Mouse (Mus musculus) midbrain, embryonic 15.5 days (tissue): ENCODE measurements at regions not wholly inside any gene's neighbourhood (a gene's known extent, or its start where the extent isn't known, plus 50 kb on each side); places are given as distances from the start of the nearest gene placed in this dataset.
A peak's percentile ranks its signal among the peaks of the same experiment; 100 is the strongest.

ENCODE experiments used
- ATAC-seq: fragments of 200-750 bp; cut with Nextera tagmentation; replicated peaks from 2 replicates; pipeline ENCODE4 v1.8.0; 2017; ENCODE audit warnings: moderate TSS enrichment
- H3K27ac ChIP-seq: fragments of 300-500 bp; sonication (generic); 2 replicates; pipeline ENCODE4 v1.5.1; 2015; ENCODE audit warnings: mild to moderate bottlenecking, inconsistent platforms
- H3K27me3 ChIP-seq: fragments of 300-500 bp; sonication (generic); replicated peaks from 2 replicates; pipeline ENCODE4 v1.6.1; 2015; ENCODE audit warnings: inconsistent platforms
- H3K36me3 ChIP-seq: fragments of 300-500 bp; sonication (generic); replicated peaks from 2 replicates; pipeline ENCODE4 v1.6.1; 2015; ENCODE audit warnings: inconsistent platforms
- H3K4me1 ChIP-seq: fragments of 300-500 bp; sonication (generic); 2 replicates; pipeline ENCODE4 v1.6.1; 2015; ENCODE audit warnings: inconsistent platforms
- H3K4me2 ChIP-seq: fragments of 300-500 bp; sonication (generic); 2 replicates; pipeline ENCODE4 v1.6.1; 2015; ENCODE audit warnings: inconsistent platforms, mild to moderate bottlenecking, moderate library complexity
- H3K4me3 ChIP-seq: fragments of 300-500 bp; sonication (generic); 2 replicates; pipeline ENCODE4 v1.5.1; 2015; ENCODE audit warnings: mild to moderate bottlenecking, inconsistent platforms
- H3K9ac ChIP-seq: fragments of 300-500 bp; sonication (generic); 2 replicates; pipeline ENCODE4 v1.6.1; 2015; ENCODE audit warnings: mild to moderate bottlenecking, inconsistent platforms
- H3K9me3 ChIP-seq: fragments of 300-500 bp; sonication (generic); 2 replicates; pipeline ENCODE4 v1.6.1; 2016; ENCODE audit warnings: inconsistent platforms
- WGBS: fragments of 180-500 bp; shearing (Covaris S2); methylation state at CpG from one replicate; pipeline ENCODE4 v1.1.7; 2015; ENCODE audit warnings: mixed read lengths; 5-methylcytosine and 5-hydroxymethylcytosine counted together

DNA sequence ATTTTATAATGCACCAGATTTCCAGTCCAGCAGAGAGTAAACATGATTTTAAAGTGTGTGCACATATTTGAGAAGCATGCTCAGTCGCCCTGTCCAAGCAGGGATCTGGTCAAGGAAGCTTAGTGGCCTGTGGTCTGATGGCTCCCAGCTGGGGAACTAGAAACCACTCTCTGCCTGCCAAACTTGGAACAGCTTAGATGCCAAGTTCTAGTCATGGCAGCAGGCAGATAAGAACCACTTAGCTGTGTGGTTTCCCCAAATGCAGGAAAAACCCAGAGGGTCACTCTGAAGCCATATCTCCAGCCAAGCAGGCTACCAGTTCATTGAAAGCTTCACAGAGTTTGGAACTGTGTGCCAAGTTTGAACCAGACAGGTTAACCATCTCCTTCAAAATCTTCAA is 86.1 kb downstream of the Fam114a2 start:
- Histone ChIP-seq H3K27ac (no peak overlapping the region), H3K27me3 (no peaks in the 10 kb centered on the region), H3K4me2 (no peak overlapping the region), H3K4me3 (no peak overlapping the region), H3K9me3 (no peaks in the 10 kb centered on the region), H3K36me3 (no peaks in the 10 kb centered on the region), H3K9ac (no peak overlapping the region), H3K4me1 (no peaks in the 10 kb centered on the region)
- ATAC-seq = no peak
- 76% methylated on average over 1 of the region's 1 CpGs for WGBS

DNA sequence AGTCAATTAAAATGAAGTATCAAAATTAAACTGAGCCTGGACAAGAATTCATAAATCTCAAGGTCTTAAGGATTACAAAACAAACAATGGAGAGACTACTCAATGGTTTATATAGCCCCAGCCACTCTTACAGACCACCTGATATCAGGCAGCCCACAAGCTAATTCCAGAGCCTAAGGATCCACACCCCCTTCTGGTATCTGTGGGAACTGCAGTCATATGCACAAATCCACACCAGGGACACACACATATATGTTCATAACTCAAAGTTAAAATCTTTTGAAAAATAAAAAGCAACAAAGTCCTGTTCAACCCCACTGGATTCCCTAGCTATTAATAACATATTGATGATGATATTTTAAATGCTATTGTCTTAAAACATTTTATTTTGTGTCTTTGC is 86.5 kb downstream of the Fam114a2 start:
- no peak overlapping the region for H3K4me2 ChIP-seq
- no peaks in the 10 kb centered on the region for H3K4me1 ChIP-seq
- no peak overlapping the region for H3K4me3 ChIP-seq
- H3K27me3 ChIP-seq = no peaks in the 10 kb centered on the region
- no peaks in the 10 kb centered on the region for H3K36me3 ChIP-seq
- no peaks in the 10 kb centered on the region for H3K9me3 ChIP-seq
- no peak for ATAC-seq
- no peak overlapping the region for H3K27ac ChIP-seq
- H3K9ac ChIP-seq = no peak overlapping the region

DNA sequence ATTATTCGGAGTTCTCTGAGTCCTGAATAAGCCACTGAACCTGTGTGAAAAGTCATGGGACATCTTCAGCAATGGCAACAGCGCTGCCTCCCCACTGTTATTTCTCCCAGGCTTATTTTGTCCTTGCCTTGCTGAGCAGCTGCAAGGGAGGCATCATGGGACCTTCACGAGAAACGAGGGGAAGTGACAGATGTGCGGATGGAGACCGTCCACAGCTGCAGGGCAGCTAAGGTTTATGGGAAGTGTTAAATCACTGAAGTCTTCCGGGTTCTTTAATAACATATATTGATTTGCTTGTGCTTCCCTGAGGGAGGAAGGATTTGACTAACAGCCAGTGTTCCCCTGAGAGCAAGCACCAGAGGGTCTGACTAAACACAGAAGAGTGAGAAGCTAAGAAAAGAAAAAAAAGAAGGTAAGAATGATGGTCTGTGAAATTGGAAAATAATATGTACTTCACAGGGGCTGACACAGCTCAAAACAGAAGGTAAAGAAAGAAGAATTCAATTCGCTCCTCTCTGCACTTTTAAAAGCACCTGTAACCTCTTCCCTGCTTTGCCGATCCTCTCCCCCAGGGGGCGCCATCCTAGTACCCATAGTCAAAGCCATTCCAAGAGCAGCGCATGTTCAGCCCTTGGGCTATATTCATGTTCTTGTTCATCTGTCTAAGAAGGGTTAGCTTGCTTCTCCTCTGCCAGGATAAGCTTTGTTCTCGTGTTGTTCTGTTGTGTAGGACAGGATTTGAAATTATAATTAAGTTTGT is 92.2 kb downstream of the Fam114a2 start:
- Histone ChIP-seq H3K27me3 (no peaks in the 10 kb centered on the region), H3K4me2 (no peak overlapping the region), H3K4me3 (no peak overlapping the region), H3K4me1 (no peaks in the 10 kb centered on the region), H3K27ac (no peak overlapping the region), H3K9me3 (no peaks in the 10 kb centered on the region), H3K36me3 (no peaks in the 10 kb centered on the region), H3K9ac (no peak overlapping the region)
- no peak for ATAC-seq
- 57% methylated on average over 12 of the region's 12 CpGs for WGBS

DNA sequence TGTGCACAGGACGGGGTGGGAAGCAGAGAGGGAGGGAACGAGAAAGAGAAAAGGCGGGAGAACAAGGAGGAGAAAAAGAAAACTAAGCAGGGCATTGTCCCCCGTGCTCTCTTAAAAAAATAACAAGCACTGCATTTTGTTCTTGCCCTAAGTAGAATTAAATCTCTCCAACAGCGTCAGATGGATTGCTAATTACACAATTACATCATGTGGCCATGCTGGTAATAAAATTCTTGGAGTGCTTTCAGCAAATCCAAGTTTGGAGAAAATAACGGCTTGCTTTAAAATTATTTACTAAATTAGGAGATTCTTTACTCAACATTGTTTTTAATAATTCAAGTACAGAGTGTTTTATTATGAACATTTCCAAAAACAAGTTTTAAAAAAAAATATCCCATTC is 99.0 kb downstream of the Fam114a2 start:
- Histone ChIP-seq H3K4me2 (no peak overlapping the region), H3K4me1 (peaks cover 8% of the 10 kb centered on the region), H3K36me3 (no peaks in the 10 kb centered on the region), H3K4me3 (no peak overlapping the region), H3K27ac (no peak overlapping the region), H3K9ac (no peak overlapping the region), H3K27me3 (no peaks in the 10 kb centered on the region), H3K9me3 (no peaks in the 10 kb centered on the region)
- ATAC-seq = no peak
- 78% methylated on average over 6 of the region's 6 CpGs for WGBS

DNA sequence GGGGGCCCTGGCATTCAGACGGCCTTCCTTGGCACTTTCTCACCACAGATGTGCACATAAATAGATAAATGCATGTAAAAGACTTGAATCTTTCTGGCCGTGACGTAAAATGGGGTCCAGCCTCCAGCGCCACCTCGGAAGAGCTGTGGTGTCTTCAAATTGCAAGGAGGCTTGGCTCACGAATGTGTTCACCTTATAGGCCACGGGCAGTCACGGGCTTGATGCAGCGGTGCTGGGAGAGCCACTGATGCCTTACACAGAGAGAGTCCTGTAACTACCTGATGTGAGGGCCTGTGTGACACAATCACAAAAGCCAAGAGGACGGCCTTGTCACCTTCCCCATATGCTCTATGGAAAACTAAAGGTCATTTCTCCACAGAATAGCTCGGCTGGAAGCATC is 102.4 kb downstream of the Fam114a2 start:
- Histone ChIP-seq H3K4me1 (peaks cover 10% of the 10 kb centered on the region), H3K27me3 (no peaks in the 10 kb centered on the region), H3K4me2 (no peak overlapping the region), H3K9ac (no peak overlapping the region), H3K4me3 (no peak overlapping the region), H3K36me3 (no peaks in the 10 kb centered on the region), H3K9me3 (no peaks in the 10 kb centered on the region), H3K27ac (no peak overlapping the region)
- 85% methylated on average over 11 of the region's 11 CpGs for WGBS
- ATAC-seq = no peak

DNA sequence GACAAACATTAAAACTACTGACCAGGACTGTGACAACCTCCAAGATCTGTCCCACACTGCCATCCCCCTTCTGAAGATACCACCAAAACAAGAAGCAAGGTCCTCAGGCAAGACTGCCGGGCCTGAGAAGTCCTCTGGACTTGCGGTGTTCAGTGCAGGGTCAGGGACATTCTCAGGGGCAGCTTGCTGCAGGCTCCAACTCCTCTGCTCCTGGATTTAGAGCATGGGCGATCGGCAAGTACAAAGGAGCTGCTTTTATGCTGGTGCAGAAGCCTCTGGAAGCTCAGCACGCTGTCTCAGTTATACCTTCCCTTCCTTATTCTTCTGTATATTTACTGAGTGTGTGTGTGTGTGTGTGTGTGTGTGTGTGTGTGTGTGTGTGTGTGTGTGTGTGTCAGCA is 103.2 kb downstream of the Fam114a2 start:
- no peaks in the 10 kb centered on the region for H3K36me3 ChIP-seq
- H3K9me3 ChIP-seq = no peaks in the 10 kb centered on the region
- ATAC-seq = peak; percentile 30; the same call in 1 of the 2 replicates
- no peak overlapping the region for H3K4me3 ChIP-seq
- H3K27me3 ChIP-seq = no peaks in the 10 kb centered on the region
- H3K4me1 ChIP-seq = peaks cover 10% of the 10 kb centered on the region
- 0 out of 2 replicates have a peak overlapping the region, but pooled peaks have one; percentile 32 for H3K27ac ChIP-seq
- no peak overlapping the region for H3K9ac ChIP-seq
- no peak overlapping the region for H3K4me2 ChIP-seq
- 40% methylated on average over 5 of the region's 5 CpGs for WGBS

DNA sequence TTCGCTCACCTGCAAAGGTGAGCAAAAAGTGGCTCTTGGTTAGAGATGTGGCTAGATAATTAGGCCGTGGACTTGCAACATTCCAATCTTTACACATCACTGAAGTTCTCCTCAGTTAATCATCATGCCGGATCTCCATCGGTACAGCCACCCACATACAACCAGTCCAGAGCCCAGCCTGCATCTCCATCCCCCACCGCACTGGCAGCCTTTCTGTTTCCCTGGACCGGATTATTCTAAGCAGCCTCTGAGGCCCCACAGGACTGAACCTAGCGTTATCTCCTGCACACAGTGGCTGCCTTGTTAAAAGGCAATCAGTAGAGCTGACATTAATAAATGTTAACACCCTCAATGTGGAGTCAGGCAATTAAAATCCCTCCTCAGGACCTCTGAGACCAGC is 103.7 kb downstream of the Fam114a2 start:
- H3K27me3 ChIP-seq = no peaks in the 10 kb centered on the region
- peak; percentile 85 for ATAC-seq
- H3K4me1 ChIP-seq = peaks cover 10% of the 10 kb centered on the region
- WGBS = 39% methylated on average over 7 of the region's 7 CpGs
- H3K9me3 ChIP-seq = no peaks in the 10 kb centered on the region
- no peak overlapping the region for H3K4me3 ChIP-seq
- no peak overlapping the region for H3K4me2 ChIP-seq
- H3K36me3 ChIP-seq = no peaks in the 10 kb centered on the region
- peak overlapping the region; percentile 19; the same call in 1 of the 2 replicates for H3K27ac ChIP-seq
- no peak overlapping the region for H3K9ac ChIP-seq

DNA sequence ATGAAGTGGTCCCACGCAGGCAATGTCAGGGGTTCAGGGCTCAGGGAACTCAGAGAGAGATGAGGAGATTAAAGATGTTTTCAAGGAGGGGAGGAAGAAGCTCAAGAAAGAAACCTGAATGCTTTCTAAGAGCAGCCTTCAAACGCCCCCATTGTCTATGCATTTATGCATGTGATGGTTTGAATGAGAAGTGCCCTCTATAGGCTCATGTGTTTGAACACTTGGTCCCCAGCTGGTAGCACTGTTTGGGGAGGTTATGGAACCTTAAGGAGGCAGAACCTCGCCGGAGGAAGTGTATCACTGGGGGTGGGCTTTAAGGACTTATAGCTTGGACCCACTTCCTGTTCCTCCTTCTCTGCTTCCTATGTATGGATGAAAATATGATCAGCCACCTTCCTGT is 105.1 kb downstream of the Fam114a2 start:
- Histone ChIP-seq H3K36me3 (no peaks in the 10 kb centered on the region), H3K4me3 (no peak overlapping the region), H3K4me1 (peaks cover 12% of the 10 kb centered on the region), H3K9me3 (no peaks in the 10 kb centered on the region), H3K4me2 (no peak overlapping the region), H3K27me3 (no peaks in the 10 kb centered on the region), H3K27ac (no peak overlapping the region), H3K9ac (no peak overlapping the region)
- WGBS = 59% methylated on average over 4 of the region's 4 CpGs
- ATAC-seq = no peak

DNA sequence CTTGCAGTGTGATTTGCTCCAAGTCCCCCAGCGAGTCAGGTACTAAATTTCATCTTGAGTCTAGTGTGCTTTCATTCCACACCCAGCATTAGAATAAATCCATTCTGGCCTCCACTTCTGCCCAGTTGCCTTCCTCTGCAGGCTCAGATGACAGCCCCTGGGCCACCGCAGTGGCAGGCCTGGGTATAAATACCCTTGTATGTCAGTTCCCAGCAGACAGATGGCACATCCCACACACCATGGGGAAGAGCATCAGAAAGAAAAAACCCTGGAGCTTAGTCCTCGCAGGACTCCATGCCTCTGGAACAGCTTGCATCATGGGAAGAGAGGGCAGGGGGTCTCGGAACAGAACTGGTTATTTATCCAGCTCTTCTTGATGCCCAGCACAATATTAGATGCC is 105.7 kb downstream of the Fam114a2 start:
- 77% methylated on average over 4 of the region's 4 CpGs for WGBS

DNA sequence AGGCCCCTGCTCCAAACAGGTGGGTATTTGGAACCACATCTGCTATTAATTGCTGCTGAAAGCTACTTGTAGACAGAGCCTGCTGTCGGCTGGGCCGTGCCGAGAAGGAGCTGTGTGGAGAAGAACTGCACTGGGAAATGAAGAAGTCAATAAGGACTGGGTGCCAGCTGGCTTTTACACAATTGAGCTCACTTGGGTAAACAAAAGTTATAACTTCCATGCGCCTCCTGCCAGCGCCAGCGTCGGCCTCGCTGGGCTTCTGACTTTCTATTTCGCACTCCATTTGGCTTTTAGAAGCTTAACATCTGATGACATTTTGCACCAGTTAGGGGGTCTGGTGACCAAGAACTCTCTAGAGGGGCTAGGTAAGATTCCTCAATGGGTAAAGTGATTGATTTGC is 114.2 kb downstream of the Fam114a2 start:
- H3K4me1 ChIP-seq = 0 out of 2 replicates have a peak, but pooled peaks cover 4% of the 10 kb centered on the region
- H3K4me2 ChIP-seq = no peak overlapping the region
- H3K36me3 ChIP-seq = no peaks in the 10 kb centered on the region
- no peaks in the 10 kb centered on the region for H3K27me3 ChIP-seq
- H3K27ac ChIP-seq = no peak overlapping the region
- no peak for ATAC-seq
- WGBS = 70% methylated on average over 9 of the region's 9 CpGs
- no peak overlapping the region for H3K9ac ChIP-seq
- no peaks in the 10 kb centered on the region for H3K9me3 ChIP-seq
- no peak overlapping the region for H3K4me3 ChIP-seq

More for the DNA sequence above, 105.7 kb downstream of the Fam114a2 start:
- H3K4me3 ChIP-seq = no peak overlapping the region
- no peak overlapping the region for H3K9ac ChIP-seq
- no peaks in the 10 kb centered on the region for H3K36me3 ChIP-seq
- no peak overlapping the region for H3K27ac ChIP-seq
- peaks cover 14% of the 10 kb centered on the region for H3K4me1 ChIP-seq
- no peak overlapping the region for H3K4me2 ChIP-seq
- H3K27me3 ChIP-seq = no peaks in the 10 kb centered on the region
- no peaks in the 10 kb centered on the region for H3K9me3 ChIP-seq
- no peak for ATAC-seq

DNA sequence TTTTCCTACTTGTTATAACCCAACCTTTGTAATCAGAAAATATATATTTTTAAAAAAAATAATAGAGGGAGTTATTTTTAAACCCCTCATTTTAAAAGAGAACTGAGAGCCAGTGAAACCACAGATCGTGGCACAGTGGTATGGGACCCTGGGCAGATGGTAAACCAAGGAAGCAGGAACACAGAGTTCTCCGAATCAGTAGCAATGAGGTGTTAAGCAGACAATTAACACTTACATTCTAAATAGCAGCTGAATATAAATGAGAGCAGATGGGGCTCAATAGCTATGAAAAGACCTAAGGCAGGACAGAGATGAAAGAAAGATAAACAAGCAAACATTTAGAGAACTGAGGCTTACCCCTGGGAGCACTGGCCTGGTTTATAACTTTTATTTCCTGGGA is 116.8 kb downstream of the Fam114a2 start:
- 49% methylated on average over 2 of the region's 2 CpGs for WGBS
- Histone ChIP-seq H3K27ac (no peak overlapping the region), H3K9ac (no peak overlapping the region), H3K4me2 (no peak overlapping the region), H3K9me3 (no peaks in the 10 kb centered on the region), H3K27me3 (no peaks in the 10 kb centered on the region), H3K4me3 (no peak overlapping the region), H3K36me3 (no peaks in the 10 kb centered on the region), H3K4me1 (no peaks in the 10 kb centered on the region)
- no peak for ATAC-seq

DNA sequence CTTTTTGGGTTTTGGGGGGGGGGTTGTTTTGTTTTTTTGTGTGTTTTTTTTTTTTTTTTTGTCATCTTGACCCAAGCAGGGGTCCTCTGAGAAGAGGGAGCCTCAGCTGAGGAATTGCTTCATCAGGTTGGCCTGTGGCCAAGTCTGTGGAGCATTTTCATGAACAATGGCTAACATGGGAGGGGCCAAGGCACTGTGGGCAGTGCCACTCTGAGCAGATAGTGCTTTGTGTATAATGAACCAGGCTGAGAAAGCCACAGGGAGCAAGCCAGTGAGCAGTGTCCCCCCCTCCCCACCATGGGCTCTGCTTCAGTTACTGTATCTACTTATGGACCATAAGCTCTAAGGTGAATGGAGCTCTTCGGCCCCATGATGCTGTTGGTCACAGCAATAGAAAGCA is 119.1 kb downstream of the Fam114a2 start:
- Histone ChIP-seq H3K27me3 (no peaks in the 10 kb centered on the region), H3K4me3 (no peak overlapping the region), H3K4me1 (no peaks in the 10 kb centered on the region), H3K9ac (no peak overlapping the region), H3K27ac (no peak overlapping the region), H3K36me3 (no peaks in the 10 kb centered on the region), H3K4me2 (no peak overlapping the region), H3K9me3 (no peaks in the 10 kb centered on the region)
- 97% methylated on average over 1 of the region's 1 CpGs for WGBS
- ATAC-seq = no peak

DNA sequence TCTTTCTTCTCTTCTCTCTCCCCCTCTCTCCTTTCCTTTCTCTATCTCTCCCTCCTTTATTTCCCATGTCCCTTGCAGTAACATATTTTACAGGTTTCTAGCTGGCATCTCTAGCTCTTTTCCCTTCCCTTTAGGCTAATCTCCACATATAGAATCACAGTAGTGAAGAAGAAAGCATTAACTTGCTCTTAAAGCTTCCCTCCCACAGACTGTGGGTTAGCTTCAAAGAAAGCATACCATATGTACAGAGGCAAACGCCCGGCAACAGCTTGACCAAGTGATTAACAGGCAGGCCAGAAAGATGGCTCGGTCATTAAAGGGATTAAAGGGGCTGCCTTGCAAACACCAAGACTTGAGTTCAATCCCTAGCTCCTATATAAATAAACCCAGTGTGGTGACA is 122.0 kb downstream of the Fam114a2 start:
- Histone ChIP-seq H3K4me2 (no peak overlapping the region), H3K9me3 (no peaks in the 10 kb centered on the region), H3K27me3 (no peaks in the 10 kb centered on the region), H3K4me3 (no peak overlapping the region), H3K36me3 (no peaks in the 10 kb centered on the region), H3K4me1 (no peaks in the 10 kb centered on the region), H3K9ac (no peak overlapping the region), H3K27ac (no peak overlapping the region)
- ATAC-seq = no peak
- 8% methylated on average over 3 of the region's 3 CpGs for WGBS
